ENCODE assay signal across 19 mouse cellular contexts in genomic region chr6:145277138-145277763, GRCm38 (mm10). TPM values are rescaled to one million over a fixed set of nuclear protein-coding genes. Genes with fewer than 3 reads are reported as not detected.
DNase-seq lines count a peak whose midpoint lies in the region; ATAC-seq and TF ChIP-seq lines count a peak whose summit lies in the region.
"Had no signal": no experiment of that assay in that cellular context is flagged by ENCODE, and none has a peak within 500 bp of the region (broad histone marks: within the 10 kb centered on the region; RNA-seq: fewer than 3 reads in every experiment).

No protein-coding gene starts in this region.

- TF ChIP-seq CTCF in stomach, postnatal 0 days (IDR thresholded peaks at IDR 0.05; ENCODE audit: low read depth) = no peak
- TF ChIP-seq CTCF in bone marrow, adult 2 months (IDR thresholded peaks at IDR 0.05; ENCODE audit: control insufficient read depth, insufficient read depth, low read length) = no peak

- no peak for TF ChIP-seq POLR2A in bone marrow, adult 2 months (IDR thresholded peaks at IDR 0.05; ENCODE audit: borderline replicate concordance, control insufficient read depth, low read depth, low read length)
- no peak for TF ChIP-seq POLR2A in myocyte (IDR thresholded peaks at IDR 0.05; ENCODE audit: insufficient read length, low read depth)

- ATAC-seq in stomach, embryonic 15.5 days (ENCODE audit: insufficient read depth, low FRiP score, low read depth) = no peak
- ATAC-seq in stomach, postnatal 0 days (ENCODE audit: low FRiP score, low TSS enrichment) = no peak
- no peak for ATAC-seq in liver, embryonic 15.5 days (ENCODE audit: insufficient read depth)
- ATAC-seq in forebrain, embryonic 16.5 days = no peak
- ATAC-seq: forebrain, embryonic 15.5 days; hindbrain, embryonic 16.5 days; intestine, postnatal 0 days had no signal

- H3K9ac ChIP-seq in stomach, embryonic 15.5 days = no peak overlapping the region
- no peak overlapping the region for H3K9ac ChIP-seq in stomach, postnatal 0 days (ENCODE audit: low read length)
- no peak overlapping the region for H3K9ac ChIP-seq in liver, embryonic 15.5 days
- no peak overlapping the region for H3K9ac ChIP-seq in forebrain, embryonic 16.5 days (replicated peaks; ENCODE audit: low read depth, low read length)
- H3K9ac ChIP-seq: embryonic facial prominence, embryonic 13.5 days; forebrain, embryonic 15.5 days; kidney, embryonic 15.5 days; neural tube, embryonic 12.5 days had no signal

- no peaks in the 10 kb centered on the region for H3K9me3 ChIP-seq in stomach, embryonic 15.5 days
- no peaks in the 10 kb centered on the region for H3K9me3 ChIP-seq in stomach, postnatal 0 days (ENCODE audit: control insufficient read depth, low read length)
- H3K9me3 ChIP-seq in liver, embryonic 15.5 days (replicated peaks) = no peaks in the 10 kb centered on the region
- H3K9me3 ChIP-seq in forebrain, embryonic 16.5 days (ENCODE audit: control insufficient read depth, low read length) = no peaks in the 10 kb centered on the region
- H3K9me3 ChIP-seq: embryonic facial prominence, embryonic 13.5 days; forebrain, embryonic 15.5 days; kidney, embryonic 15.5 days; neural tube, embryonic 12.5 days had no signal

- H3K36me3 ChIP-seq in stomach, embryonic 15.5 days = no peaks in the 10 kb centered on the region
- no peaks in the 10 kb centered on the region for H3K36me3 ChIP-seq in stomach, postnatal 0 days (ENCODE audit: control insufficient read depth, insufficient read depth, low read length)
- H3K36me3 ChIP-seq in liver, embryonic 15.5 days (replicated peaks) = no peaks in the 10 kb centered on the region
- H3K36me3 ChIP-seq in myocyte (ENCODE audit: control insufficient read depth, insufficient read depth) = no peaks in the 10 kb centered on the region
- no peaks in the 10 kb centered on the region for H3K36me3 ChIP-seq in forebrain, embryonic 16.5 days (ENCODE audit: control insufficient read depth, insufficient read depth)
- H3K36me3 ChIP-seq: embryonic facial prominence, embryonic 13.5 days; forebrain, embryonic 15.5 days; kidney, embryonic 15.5 days; neural tube, embryonic 12.5 days had no signal

- H3K27ac ChIP-seq in stomach, embryonic 15.5 days = no peak overlapping the region
- no peak overlapping the region for H3K27ac ChIP-seq in stomach, postnatal 0 days (replicated peaks)
- peak overlapping the region; percentile 25; the same call in 1 of the 2 replicates for H3K27ac ChIP-seq in bone marrow, adult 2 months (ENCODE audit: control insufficient read depth, insufficient read depth, low read depth, low read length, poor library complexity)
- peak overlapping the region; percentile 63; the same call in 1 of the 2 replicates for H3K27ac ChIP-seq in liver, embryonic 15.5 days (replicated peaks)
- H3K27ac ChIP-seq in forebrain, embryonic 16.5 days (ENCODE audit: low read length) = no peak overlapping the region
- H3K27ac ChIP-seq: embryonic facial prominence, embryonic 13.5 days; forebrain, embryonic 15.5 days; kidney, embryonic 15.5 days; left cerebral cortex, adult 2 months; neural tube, embryonic 12.5 days had no signal

- WGBS in stomach, embryonic 15.5 days = 67% methylated on average over 9 of the region's 9 CpGs
- 65% methylated on average over 9 of the region's 9 CpGs for WGBS in stomach, postnatal 0 days
- 33% methylated on average over 9 of the region's 9 CpGs for WGBS in bone marrow, adult 2 months
- 33% methylated on average over 9 of the region's 9 CpGs for WGBS in liver, embryonic 15.5 days (ENCODE audit: insufficient replicate concordance)
- WGBS in forebrain, embryonic 16.5 days = 50% methylated on average over 9 of the region's 9 CpGs

- DNase-seq in stomach, postnatal 0 days (ENCODE audit: low spot score) = no peak
- DNase-seq in Muller cell, postnatal 12 days (ENCODE audit: inconsistent ontology term) = no peak
- no peak for DNase-seq in ovary, postnatal 14 days (ENCODE audit: low spot score)
- DNase-seq: adrenal gland, adult 8-10 months; cerebellum, adult 9-11 months; left cerebral cortex, postnatal 4 days; thymus, postnatal 36 days had no signal

- no peak overlapping the region for H3ac ChIP-seq in myocyte (ENCODE audit: control insufficient read depth, insufficient read length)

- no peaks in the 10 kb centered on the region for H3K79me2 ChIP-seq in myocyte (ENCODE audit: control insufficient read depth, insufficient read depth)

- peaks cover 6% of the 10 kb centered on the region for H3K4me1 ChIP-seq in stomach, embryonic 15.5 days
- H3K4me1 ChIP-seq in stomach, postnatal 0 days (replicated peaks; ENCODE audit: control insufficient read depth, insufficient read depth) = no peaks in the 10 kb centered on the region
- H3K4me1 ChIP-seq in bone marrow, adult 2 months (ENCODE audit: control insufficient read depth, insufficient read depth, low read length) = peaks cover 1% of the 10 kb centered on the region; the same call in 1 of the 2 replicates
- H3K4me1 ChIP-seq in liver, embryonic 15.5 days (replicated peaks) = peaks cover 26% of the 10 kb centered on the region
- H3K4me1 ChIP-seq in forebrain, embryonic 16.5 days (replicated peaks; ENCODE audit: control insufficient read depth, insufficient read depth, low read length) = peaks cover 7% of the 10 kb centered on the region; the same call in 1 of the 2 replicates

- H3K4me3 ChIP-seq in stomach, embryonic 15.5 days (replicated peaks) = no peak overlapping the region
- no peak overlapping the region for H3K4me3 ChIP-seq in stomach, postnatal 0 days (ENCODE audit: low read depth, low read length)
- H3K4me3 ChIP-seq in bone marrow, adult 2 months (replicated peaks; ENCODE audit: control insufficient read depth, low read depth, low read length) = no peak overlapping the region
- H3K4me3 ChIP-seq in liver, embryonic 15.5 days (replicated peaks) = no peak overlapping the region
- no peak overlapping the region for H3K4me3 ChIP-seq in myocyte
- no peak overlapping the region for H3K4me3 ChIP-seq in forebrain, embryonic 16.5 days (replicated peaks; ENCODE audit: low read length)
- H3K4me3 ChIP-seq: forebrain, embryonic 15.5 days; left cerebral cortex, adult 2 months; neural tube, embryonic 12.5 days had no signal

- no peak for TF ChIP-seq EP300 in stomach, postnatal 0 days (optimal IDR thresholded peaks at IDR 0.05)

- H3K27me3 ChIP-seq in stomach, embryonic 15.5 days (replicated peaks) = no peaks in the 10 kb centered on the region
- no peaks in the 10 kb centered on the region for H3K27me3 ChIP-seq in stomach, postnatal 0 days (ENCODE audit: control insufficient read depth, insufficient read depth, low read length)
- no peaks in the 10 kb centered on the region; the same call in 1 of the 2 replicates for H3K27me3 ChIP-seq in liver, embryonic 15.5 days
- H3K27me3 ChIP-seq in myocyte (ENCODE audit: control insufficient read depth, insufficient read depth, insufficient read length) = no peaks in the 10 kb centered on the region
- H3K27me3 ChIP-seq in forebrain, embryonic 16.5 days (replicated peaks; ENCODE audit: control insufficient read depth, insufficient read depth, low read length) = no peaks in the 10 kb centered on the region
- H3K27me3 ChIP-seq: forebrain, embryonic 15.5 days; kidney, embryonic 15.5 days; neural tube, embryonic 12.5 days had no signal

- peak overlapping the region; percentile 53; the same call in 1 of the 2 replicates for H3K4me2 ChIP-seq in stomach, embryonic 15.5 days
- no peak overlapping the region for H3K4me2 ChIP-seq in stomach, postnatal 0 days (replicated peaks; ENCODE audit: low read depth)
- H3K4me2 ChIP-seq in liver, embryonic 15.5 days = peak overlapping the region; percentile 68
- H3K4me2 ChIP-seq in myocyte (ENCODE audit: low read depth) = peak overlapping the region; percentile 86
- no peak overlapping the region for H3K4me2 ChIP-seq in forebrain, embryonic 16.5 days (ENCODE audit: low read length)
- H3K4me2 ChIP-seq: forebrain, embryonic 15.5 days had no signal

TF ChIP-seq in myocyte, 11 proteins besides CTCF, POLR2A, EP300 and RAD21:
- TF ChIP-seq TCF12 (IDR thresholded peaks at IDR 0.05; ENCODE audit: insufficient read depth, poor library complexity, severe bottlenecking) = no peak
- no peak for TF ChIP-seq USF1 (IDR thresholded peaks at IDR 0.05; ENCODE audit: low read depth)
- TF ChIP-seq POLR2AphosphoS2 (IDR thresholded peaks at IDR 0.05; ENCODE audit: insufficient read length, low read depth) = no peak
TF ChIP-seq in myocyte: peak in this region for 0.

RNA-seq across cellular contexts. Expression of gene Kras, which starts 27.2 kb away (rescaled TPM):
- 65.8 and 66.8 TPM in 2 replicates for polyA plus RNA-seq in stomach, embryonic 15.5 days (2015; fragmentation: Nextera tagmentation; extraction: Ambion mirVana)
- polyA plus RNA-seq in stomach, postnatal 0 days (2015; fragmentation: Nextera tagmentation; extraction: Ambion mirVana) = 59.2 and 67.2 TPM in 2 replicates
- polyA plus RNA-seq in bone marrow, adult 2 months (2011; ENCODE audit: insufficient read depth, insufficient read length, low replicate concordance, missing spikeins) = 29.6 and 37.4 TPM in 2 replicates
- 50.4 and 51.8 TPM in 2 replicates for polyA plus RNA-seq in liver, embryonic 15.5 days (2015; fragmentation: Nextera tagmentation; extraction: Ambion mirVana)
- polyA plus RNA-seq in myocyte (2012; fragmentation: generic; extraction: Trizol) = 15.8 TPM
- 127 and 130 TPM in 2 replicates for polyA plus RNA-seq in forebrain, embryonic 16.5 days (2015; fragmentation: Nextera tagmentation; extraction: Ambion mirVana)

Comparison
In these comparisons a context has a peak if more than half of its experiments do, and no peak if none do; other contexts are left out.
1. H3K4me2 ChIP-seq: peak in stomach, embryonic 15.5 days (single experiment), liver, embryonic 15.5 days (single experiment) and myocyte (single experiment); none in stomach, postnatal 0 days (single experiment) and forebrain, embryonic 16.5 days (single experiment).
2. H3K27ac ChIP-seq: peak in bone marrow, adult 2 months (single experiment) and liver, embryonic 15.5 days (single experiment); none in stomach, embryonic 15.5 days (single experiment), stomach, postnatal 0 days (single experiment) and forebrain, embryonic 16.5 days (single experiment).